Mouse (Mus musculus) brain, adult 10 weeks (tissue): ENCODE results near the gene Lpcat1. TPM values are rescaled to one million over a fixed set of nuclear protein-coding genes. Genes with fewer than 3 reads are reported as not detected.

Experiments
- polyA plus RNA-seq: library from polyadenylated mRNA; stranded (reverse); fragments of 350-450 nt; fragmentation: Illumina TruSeq; extraction: RNeasy Lipid Tissue Mini Kit (QIAGEN cat#74804); gene quantifications from one replicate; pipeline ENCODE4 v1.2.3, GENCODE M21; 2015; ENCODE audit warnings: low read depth, low replicate concordance

Lpcat1 gene
- 28.2 TPM for polyA plus RNA-seq

DNA sequence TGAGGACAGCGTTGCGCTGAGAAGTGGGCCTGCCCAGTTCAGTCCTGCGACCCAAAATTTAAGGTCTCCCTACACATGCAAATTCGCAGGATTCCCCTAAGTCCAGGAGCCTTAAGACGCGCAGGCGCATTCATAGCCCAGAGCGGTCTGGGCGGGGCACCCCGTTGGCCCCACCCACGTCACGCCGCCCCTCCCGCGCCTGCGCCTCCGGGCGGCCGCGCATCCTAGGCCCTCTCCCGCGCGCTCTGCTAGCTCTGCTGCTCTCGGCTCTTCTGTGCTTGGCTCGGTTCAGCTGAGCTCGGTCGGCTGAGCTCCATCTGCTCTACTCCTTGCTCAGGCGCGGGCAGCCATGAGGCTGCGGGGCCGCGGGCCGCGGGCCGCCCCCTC lies at the start of gene Lpcat1:
Gene Lpcat1, plus strand, starts transcription at position 164 of the 387 bp plus-strand sequence.

DNA sequence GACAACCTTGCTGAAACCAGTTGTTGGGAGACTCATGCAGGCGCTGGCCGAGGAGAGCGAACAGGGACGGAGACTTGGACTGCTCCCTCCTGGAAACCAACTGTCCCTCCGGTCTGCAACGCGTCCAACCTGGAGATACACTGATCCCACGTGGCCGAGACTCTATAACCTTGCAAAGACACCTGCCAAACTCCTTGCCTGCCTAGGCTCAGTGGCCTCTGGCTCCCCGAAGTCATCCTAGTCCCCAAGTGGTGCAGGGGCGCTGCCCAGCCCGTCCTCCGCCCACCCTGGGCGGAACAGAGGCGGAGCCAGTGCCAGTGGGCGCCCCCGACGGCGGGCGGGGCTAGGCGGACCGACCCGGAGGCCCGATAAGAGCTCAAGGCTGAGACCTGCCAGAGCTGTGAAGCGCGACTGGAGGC lies 69.4 kb downstream of the Lpcat1 start, which contains the start of gene Slc6a3:
Gene Slc6a3, plus strand, starts transcription at position 345 of the 419 bp plus-strand sequence.

Other genes starting within 250 kb of the Lpcat1 start
- not detected for gene Irx4, start 206.7 kb upstream of the Lpcat1 start, polyA plus RNA-seq
- 59.8 TPM for gene Mrpl36, start 138.7 kb upstream of the Lpcat1 start, polyA plus RNA-seq
- gene Ndufs6, start 138.7 kb upstream of the Lpcat1 start, polyA plus RNA-seq, result 308 TPM
- 7.3 TPM for gene Slc6a3, start 69.5 kb downstream of the Lpcat1 start, polyA plus RNA-seq
- 122 TPM for gene Clptm1l, start 136.8 kb downstream of the Lpcat1 start, polyA plus RNA-seq
- 1.6 TPM for gene Tert, start 159.7 kb downstream of the Lpcat1 start, polyA plus RNA-seq
- not detected for gene Slc6a18, start 210.8 kb downstream of the Lpcat1 start, polyA plus RNA-seq
- 0.45 TPM for gene Slc6a19, start 237.7 kb downstream of the Lpcat1 start, polyA plus RNA-seq